Mouse (Mus musculus) urinary bladder, postnatal 4 days (tissue): ENCODE measurements around the gene Irs2.

Experiments used
- DNase-seq, 2 experiments: peaks; one replicate each; pipeline ENCODE4 v3.0.0; 2021 to 2022; ENCODE audit warnings: low spot score in 2 of 2

Irs2 gene

GRCm38 (mm10) chr8:11008379-11008775 lies at the start of gene Irs2:
TSS of gene Irs2 (minus strand) at chr8:11008458.
- no peak for DNase-seq

DNA sequence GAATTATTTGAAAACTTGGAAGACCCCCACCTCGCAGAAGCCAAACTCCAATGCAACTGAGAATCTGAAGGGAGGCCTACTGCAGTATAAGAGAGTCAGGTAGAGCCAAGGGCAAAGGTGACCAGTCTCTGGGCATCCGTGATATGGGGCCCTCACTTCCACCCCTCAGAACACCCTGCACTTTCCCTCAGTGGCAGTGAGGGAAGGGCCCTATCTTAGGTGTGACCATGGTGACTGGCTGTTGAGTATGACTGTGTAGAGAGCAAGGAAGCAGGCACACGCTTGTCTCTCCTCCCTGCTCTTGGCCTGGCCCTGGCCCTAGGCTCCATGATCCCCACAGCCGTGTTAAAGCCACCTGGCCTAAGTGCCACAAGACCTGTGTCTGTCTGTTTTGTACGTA lies 48.4 kb upstream of the Irs2 start:
- DNase-seq, result no peak

GRCm38 (mm10) chr8:11056175-11056563 lies 47.9 kb upstream of the Irs2 start:
- DNase-seq, result no peak

- no peak for DNase-seq
These were observed 47.4 kb upstream of the Irs2 start for GRCm38 (mm10) chr8:11055557-11056174.

DNA sequence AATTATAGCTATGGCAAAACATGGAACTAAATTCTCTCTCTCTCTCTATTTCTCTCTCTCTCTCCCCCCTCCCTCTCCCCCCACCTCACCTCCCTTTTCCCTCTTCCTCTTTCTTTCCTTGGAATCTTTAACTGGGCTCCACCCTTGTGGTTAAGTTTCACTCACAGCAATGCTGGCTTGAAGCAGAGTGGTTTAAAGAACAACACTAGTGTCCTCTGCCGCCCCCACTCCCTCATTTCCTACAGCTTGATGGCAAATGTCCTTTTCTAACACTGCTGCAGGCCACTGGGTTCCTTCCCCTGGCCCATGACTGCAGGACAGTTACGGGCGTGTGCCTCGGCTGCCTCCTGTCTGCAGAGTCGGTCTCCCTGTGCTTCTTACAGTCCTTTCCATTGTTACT lies 41.6 kb upstream of the Irs2 start:
- DNase-seq, result no peak

- DNase-seq, result no peak
These were observed 39.6 kb upstream of the Irs2 start for GRCm38 (mm10) chr8:11047812-11048211.

- no peak for DNase-seq
These were observed 36.4 kb upstream of the Irs2 start for GRCm38 (mm10) chr8:11044660-11045059.

DNA sequence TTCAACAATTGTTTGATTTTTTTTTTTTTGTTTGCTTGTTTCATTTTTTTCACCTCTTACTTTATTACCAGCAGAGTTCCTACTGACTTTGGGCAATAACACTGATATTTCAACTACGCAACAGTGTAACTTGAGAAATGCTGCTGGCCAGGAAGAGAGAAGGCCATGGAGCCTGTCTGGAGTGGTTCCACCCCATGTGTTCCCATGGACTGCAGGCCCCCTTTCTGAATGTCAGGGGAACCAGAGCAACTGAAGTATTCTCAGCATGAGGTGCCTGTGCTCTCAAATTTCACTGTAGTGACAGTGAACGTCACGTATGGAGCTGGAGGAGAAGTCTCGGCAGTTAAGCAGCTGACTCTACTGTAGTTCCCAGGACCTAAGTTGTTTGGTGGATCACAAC lies 35.3 kb upstream of the Irs2 start:
- DNase-seq, result no peak

DNA sequence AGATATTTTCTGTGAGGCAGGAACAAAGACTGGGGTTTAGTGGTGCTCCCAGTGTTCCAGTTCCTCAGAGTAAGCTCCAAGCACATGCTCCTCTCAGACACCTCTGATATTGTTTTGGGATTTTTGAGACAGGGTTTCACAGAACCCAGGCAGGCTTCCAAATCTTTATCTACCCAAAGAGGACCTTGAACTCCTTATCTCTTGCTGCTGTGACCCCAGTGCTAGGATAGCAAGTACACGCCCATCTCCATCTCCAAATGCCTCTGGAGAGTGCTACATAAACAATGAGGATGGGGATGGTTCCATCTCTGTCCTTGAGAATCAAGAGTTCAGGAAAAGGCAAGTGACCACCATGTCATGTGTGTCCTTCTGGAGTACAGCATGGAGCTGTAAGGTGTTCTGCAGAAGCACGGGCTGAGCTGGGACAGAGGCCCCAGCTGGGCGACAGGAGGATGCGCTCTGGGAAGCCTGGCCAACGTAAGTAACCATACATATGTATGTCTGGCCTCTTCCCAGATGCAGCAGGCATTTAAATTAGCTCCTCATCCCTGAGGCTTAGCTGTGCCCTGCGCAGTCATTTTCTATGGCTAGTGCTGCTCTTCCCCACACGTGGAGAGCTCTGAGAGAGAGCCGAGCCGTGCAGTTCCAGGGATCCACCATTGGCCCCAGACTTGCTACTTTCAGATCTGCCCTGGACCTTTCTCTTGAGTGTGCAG lies 34.8 kb upstream of the Irs2 start:
- no peak for DNase-seq

DNA sequence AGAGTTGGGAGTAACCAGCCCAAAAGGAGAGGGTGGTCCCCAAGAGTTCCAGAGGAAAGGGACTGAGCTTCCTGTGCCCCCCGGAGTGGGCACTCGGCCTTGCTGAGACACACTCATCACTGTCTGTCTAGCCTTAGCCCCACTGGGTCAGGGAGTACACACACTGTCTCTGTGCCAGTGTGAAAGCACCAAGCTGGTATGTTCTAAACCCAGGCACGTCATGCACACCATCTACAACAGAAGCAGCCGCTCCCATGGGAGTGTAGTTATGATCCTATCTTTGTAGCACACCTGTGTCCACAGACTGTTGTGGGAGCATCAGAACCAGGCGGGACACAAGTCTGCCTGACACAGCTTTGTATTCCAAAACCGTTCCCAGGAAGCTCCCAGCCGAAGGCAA lies 31.8 kb upstream of the Irs2 start:
- no peak for DNase-seq

GRCm38 (mm10) chr8:11038788-11039187 lies 30.5 kb upstream of the Irs2 start:
- DNase-seq, result no peak

- no peak for DNase-seq
These were observed 30.1 kb upstream of the Irs2 start for GRCm38 (mm10) chr8:11038367-11038766.

DNA sequence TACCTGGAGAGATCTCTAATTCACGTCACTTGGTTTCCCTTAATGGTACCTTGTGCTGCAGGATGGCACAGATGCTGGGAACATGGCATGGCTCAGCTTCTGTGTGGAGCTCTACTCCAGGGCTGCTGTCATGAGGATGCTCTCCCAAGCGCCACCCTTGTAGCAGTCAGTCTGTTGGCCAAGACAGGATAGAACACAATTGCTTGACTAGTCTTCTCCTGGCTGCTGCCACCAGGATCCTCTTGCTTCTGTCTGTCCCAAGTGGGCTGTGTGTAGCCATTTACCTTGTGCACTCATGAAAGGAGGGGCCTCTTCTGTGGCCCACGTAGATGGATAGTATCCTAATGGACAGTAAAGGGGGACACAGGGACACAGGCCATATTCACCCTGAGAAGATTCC lies 28.5 kb upstream of the Irs2 start:
- DNase-seq, result no peak

- DNase-seq, result no peak
These were observed 27.6 kb upstream of the Irs2 start for GRCm38 (mm10) chr8:11035628-11036416.

- DNase-seq, result no peak
These were observed 16.6 kb upstream of the Irs2 start for GRCm38 (mm10) chr8:11024871-11025270.

DNA sequence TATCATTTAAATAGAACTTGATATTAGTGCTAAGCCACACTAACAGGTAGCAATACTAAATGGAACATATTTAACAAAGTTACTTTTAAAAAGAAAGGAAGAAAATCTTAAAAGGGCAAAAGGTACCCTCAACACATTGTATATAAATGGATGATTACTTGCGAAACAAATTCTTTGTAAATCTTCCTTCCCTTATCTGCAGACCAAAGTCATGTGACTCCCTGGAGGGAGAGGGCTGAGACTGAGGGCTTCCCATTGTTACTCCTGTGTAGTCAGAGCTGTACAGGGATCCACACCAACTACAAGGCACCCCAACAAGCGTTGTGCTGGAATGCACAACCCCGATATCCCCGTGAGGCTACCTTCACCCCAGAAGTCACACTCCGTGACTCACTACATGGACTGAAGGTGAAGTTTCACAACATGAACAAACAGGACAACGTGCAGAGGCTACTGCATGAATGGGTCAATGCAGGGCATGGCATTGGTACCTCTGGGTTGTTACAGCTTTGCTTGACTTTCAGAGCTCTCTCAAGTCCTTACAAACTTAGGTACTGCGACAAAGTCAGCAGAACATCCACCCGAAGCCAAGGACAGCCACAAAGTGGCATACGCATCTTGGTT lies 12.8 kb upstream of the Irs2 start:
- no peak for DNase-seq

- DNase-seq, result no peak
These were observed 7.4 kb upstream of the Irs2 start for GRCm38 (mm10) chr8:11015622-11016021.

- DNase-seq, result no peak
These were observed 5.0 kb upstream of the Irs2 start for GRCm38 (mm10) chr8:11013258-11013657.

GRCm38 (mm10) chr8:11011787-11012485 lies 3.7 kb upstream of the Irs2 start:
- DNase-seq, result no peak

GRCm38 (mm10) chr8:11010913-11011605 lies 2.8 kb upstream of the Irs2 start:
- DNase-seq, result no peak

DNA sequence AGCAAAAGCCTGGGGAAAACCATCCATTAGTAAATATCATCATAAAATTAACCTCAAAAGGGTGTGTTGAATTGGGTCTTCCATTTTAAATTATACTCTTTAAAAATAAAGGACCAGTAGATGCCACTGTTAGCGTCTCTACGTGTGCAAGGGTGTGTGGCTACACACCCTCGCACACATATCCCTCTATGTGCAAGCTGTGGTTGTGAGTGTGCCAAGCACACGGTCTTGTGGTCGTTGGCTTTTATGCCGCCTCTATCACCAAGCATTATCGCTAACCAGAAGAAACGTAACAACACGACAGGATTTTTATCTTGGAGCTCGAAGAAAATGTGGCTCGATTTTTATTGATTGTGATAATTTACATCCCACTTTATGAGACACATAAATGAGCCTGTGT lies 2.1 kb upstream of the Irs2 start:
- DNase-seq, result no peak
